Mouse (Mus musculus): ENCODE results near the gene Nsun4.

Gene Nsun4

GRCm38 (mm10) chr4:116053399-116053961 is at the start of gene Nsun4:
Nsun4 (minus strand) TSS chr4:116053876.
- DNase-seq (ENCODE audit: low read depth, low spot score) = peak; percentile 79

- DNase-seq (ENCODE audit: low read depth, low spot score) = no peak
Observed at GRCm38 (mm10) chr4:116100959-116101358, 47.3 kb upstream of the Nsun4 start.

- DNase-seq (ENCODE audit: low read depth, low spot score) = no peak
Observed at GRCm38 (mm10) chr4:116097211-116097610, 43.5 kb upstream of the Nsun4 start.

- DNase-seq (ENCODE audit: low read depth, low spot score) = no peak
Observed at GRCm38 (mm10) chr4:116096291-116096690, 42.6 kb upstream of the Nsun4 start.

GRCm38 (mm10) chr4:116088510-116089249 is 35.0 kb upstream of the Nsun4 start:
- no peak for DNase-seq (ENCODE audit: low read depth, low spot score)

- DNase-seq (ENCODE audit: low read depth, low spot score) = no peak
Observed at GRCm38 (mm10) chr4:116077240-116078095, 23.8 kb upstream of the Nsun4 start.

GRCm38 (mm10) chr4:116076369-116077231 is 22.9 kb upstream of the Nsun4 start:
- no peak for DNase-seq (ENCODE audit: low read depth, low spot score)

GRCm38 (mm10) chr4:116075631-116076368 is 22.1 kb upstream of the Nsun4 start:
- DNase-seq (ENCODE audit: low read depth, low spot score) = peak; percentile 53

GRCm38 (mm10) chr4:116074861-116075620 is 21.4 kb upstream of the Nsun4 start, which contains the start of the genes Uqcrh and Lrrc41:
Uqcrh (minus strand) TSS chr4:116075071.
Lrrc41 (plus strand) TSS chr4:116075269.
- peak; percentile 98 for DNase-seq (ENCODE audit: low read depth, low spot score)

- no peak for DNase-seq (ENCODE audit: low read depth, low spot score)
Observed at GRCm38 (mm10) chr4:116074145-116074675, 20.5 kb upstream of the Nsun4 start.

- DNase-seq (ENCODE audit: low read depth, low spot score) = no peak
Observed at GRCm38 (mm10) chr4:116073146-116073545, 19.5 kb upstream of the Nsun4 start.

- no peak for DNase-seq (ENCODE audit: low read depth, low spot score)
Observed at GRCm38 (mm10) chr4:116070116-116070515, 16.4 kb upstream of the Nsun4 start.

- DNase-seq (ENCODE audit: low read depth, low spot score) = no peak
Observed at GRCm38 (mm10) chr4:116063855-116064254, 10.2 kb upstream of the Nsun4 start.

- DNase-seq (ENCODE audit: low read depth, low spot score) = no peak
Observed at GRCm38 (mm10) chr4:116059012-116059726, 5.5 kb upstream of the Nsun4 start.

GRCm38 (mm10) chr4:116057559-116057958 is 3.9 kb upstream of the Nsun4 start:
- DNase-seq (ENCODE audit: low read depth, low spot score) = no peak

GRCm38 (mm10) chr4:116052526-116053293 is 966 bp downstream of the Nsun4 start:
- DNase-seq (ENCODE audit: low read depth, low spot score) = no peak

GRCm38 (mm10) chr4:116049211-116049610 is 4.5 kb downstream of the Nsun4 start:
- DNase-seq (ENCODE audit: low read depth, low spot score) = no peak
